Mouse (Mus musculus): Measurements from ENCODE around the gene Cald1.

The Cald1 gene

GRCm38 (mm10) chr6:34760023-34760422, 161.7 kb downstream of the Cald1 start:
- no peak for DNase-seq (ENCODE audit: low spot score)

- no peak for DNase-seq (ENCODE audit: low spot score)
Measured at GRCm38 (mm10) chr6:34765721-34766120, 167.4 kb downstream of the Cald1 start.

- no peak for DNase-seq (ENCODE audit: low spot score)
Measured at GRCm38 (mm10) chr6:34769984-34770383, 171.7 kb downstream of the Cald1 start.

GRCm38 (mm10) chr6:34770491-34770890, 172.2 kb downstream of the Cald1 start:
- DNase-seq (ENCODE audit: low spot score), result no peak

- DNase-seq (ENCODE audit: low spot score), result no peak
Measured at GRCm38 (mm10) chr6:34776396-34776795, 178.1 kb downstream of the Cald1 start.

GRCm38 (mm10) chr6:34777094-34777493, 178.8 kb downstream of the Cald1 start:
- no peak for DNase-seq (ENCODE audit: low spot score)

- DNase-seq (ENCODE audit: low spot score), result no peak
Measured at GRCm38 (mm10) chr6:34777981-34778668, 179.8 kb downstream of the Cald1 start.

GRCm38 (mm10) chr6:34780231-34780942, 182.1 kb downstream of the Cald1 start, which contains the start of gene Agbl3:
Gene Agbl3, plus strand, starts transcription at chr6:34780432.
- DNase-seq (ENCODE audit: low spot score), result peak; percentile 96

GRCm38 (mm10) chr6:34780943-34781289, 182.6 kb downstream of the Cald1 start:
- DNase-seq (ENCODE audit: low spot score), result no peak

- DNase-seq (ENCODE audit: low spot score), result no peak
Measured at GRCm38 (mm10) chr6:34782493-34782892, 184.2 kb downstream of the Cald1 start.

GRCm38 (mm10) chr6:34796881-34797280, 198.6 kb downstream of the Cald1 start:
- DNase-seq (ENCODE audit: low spot score), result no peak

- DNase-seq (ENCODE audit: low spot score), result no peak
Measured at GRCm38 (mm10) chr6:34797887-34798286, 199.6 kb downstream of the Cald1 start.

GRCm38 (mm10) chr6:34805582-34805981, 207.3 kb downstream of the Cald1 start:
- DNase-seq (ENCODE audit: low spot score), result no peak

- DNase-seq (ENCODE audit: low spot score), result no peak
Measured at GRCm38 (mm10) chr6:34810651-34811050, 212.4 kb downstream of the Cald1 start.

- DNase-seq (ENCODE audit: low spot score), result no peak
Measured at GRCm38 (mm10) chr6:34824406-34824805, 226.1 kb downstream of the Cald1 start.

Measured in testis, postnatal 14 days (tissue).